Mouse (Mus musculus): ENCODE results near the gene Cul3. TPM values are rescaled to one million over a fixed set of nuclear protein-coding genes. Genes with fewer than 3 reads are reported as not detected.
A peak's percentile ranks its signal among the peaks of the same experiment; 100 is the strongest.

Gene Cul3
- polyA plus RNA-seq, 1 experiment from 2014 or later = 16.7 TPM

- Histone ChIP-seq H3K27me3 (ENCODE audit: insufficient read depth, low read length) (no peaks in the 10 kb centered on the region), H3K9me3 (ENCODE audit: low read length) (no peaks in the 10 kb centered on the region), H3K9ac (replicated peaks) (no peak overlapping the region), H3K4me2 (ENCODE audit: low read depth, low read length) (no peak overlapping the region), H3K4me1 (ENCODE audit: insufficient read depth) (no peaks in the 10 kb centered on the region), H3K36me3 (replicated peaks; ENCODE audit: insufficient read depth, low read length) (no peaks in the 10 kb centered on the region), H3K27ac (ENCODE audit: low read depth) (no peak overlapping the region), H3K4me3 (ENCODE audit: low read depth, low read length) (no peak overlapping the region)
- no peak for DNase-seq
- no peak for ATAC-seq
- TF ChIP-seq CTCF (IDR thresholded peaks at IDR 0.05; ENCODE audit: low read depth) (no peak), EP300 (IDR thresholded peaks at IDR 0.05; ENCODE audit: low read depth) (no peak)
- WGBS (ENCODE audit: insufficient replicate concordance) = 57% methylated on average over 4 of the region's 4 CpGs
Observed at GRCm38 (mm10) chr1:80360038-80360608, 19.8 kb upstream of the Cul3 start.

GRCm38 (mm10) chr1:80340061-80340435 lies 232 bp downstream of the Cul3 start:
- Histone ChIP-seq H3K9me3 (ENCODE audit: low read length) (no peaks in the 10 kb centered on the region), H3K36me3 (replicated peaks; ENCODE audit: insufficient read depth, low read length) (no peaks in the 10 kb centered on the region), H3K9ac (replicated peaks) (peak overlapping the region; percentile 99), H3K4me3 (ENCODE audit: low read depth, low read length) (peak overlapping the region; percentile 93), H3K4me1 (ENCODE audit: insufficient read depth) (peaks cover 22% of the 10 kb centered on the region), H3K27ac (ENCODE audit: low read depth) (peak overlapping the region; percentile 100), H3K4me2 (ENCODE audit: low read depth, low read length) (peak overlapping the region; percentile 81), H3K27me3 (ENCODE audit: insufficient read depth, low read length) (no peaks in the 10 kb centered on the region)
- no peak for TF ChIP-seq EP300 (IDR thresholded peaks at IDR 0.05; ENCODE audit: low read depth)
- TF ChIP-seq CTCF (IDR thresholded peaks at IDR 0.05; ENCODE audit: low read depth) = no peak
- ATAC-seq = peak; percentile 43
- DNase-seq = peak; percentile 76
- WGBS (ENCODE audit: insufficient replicate concordance) = 0% methylated on average over 26 of the region's 59 CpGs

- ATAC-seq (peak; percentile 13), DNase-seq (no peak)
- WGBS (ENCODE audit: insufficient replicate concordance) = 0% methylated on average over 33 of the region's 33 CpGs
- Histone ChIP-seq H3K27me3 (ENCODE audit: insufficient read depth, low read length) (no peaks in the 10 kb centered on the region), H3K9me3 (ENCODE audit: low read length) (no peaks in the 10 kb centered on the region), H3K4me2 (ENCODE audit: low read depth, low read length) (peak overlapping the region; percentile 81), H3K4me1 (ENCODE audit: insufficient read depth) (peaks cover 22% of the 10 kb centered on the region), H3K27ac (ENCODE audit: low read depth) (peak overlapping the region; percentile 100), H3K36me3 (replicated peaks; ENCODE audit: insufficient read depth, low read length) (no peaks in the 10 kb centered on the region), H3K4me3 (ENCODE audit: low read depth, low read length) (peak overlapping the region; percentile 93), H3K9ac (replicated peaks) (peak overlapping the region; percentile 99)
- no peak for TF ChIP-seq CTCF (IDR thresholded peaks at IDR 0.05; ENCODE audit: low read depth)
- no peak for TF ChIP-seq EP300 (IDR thresholded peaks at IDR 0.05; ENCODE audit: low read depth)
Observed at GRCm38 (mm10) chr1:80339425-80340021, 757 bp downstream of the Cul3 start.

- H3K27ac ChIP-seq (ENCODE audit: low read depth) = no peak overlapping the region
- ATAC-seq = no peak
- peaks cover 28% of the 10 kb centered on the region for H3K4me1 ChIP-seq (ENCODE audit: insufficient read depth)
- no peaks in the 10 kb centered on the region for H3K27me3 ChIP-seq (ENCODE audit: insufficient read depth, low read length)
- DNase-seq = no peak
- peak overlapping the region; percentile 93 for H3K4me3 ChIP-seq (ENCODE audit: low read depth, low read length)
- H3K9ac ChIP-seq (replicated peaks) = 0 out of 2 replicates have a peak overlapping the region, but pooled peaks have one; percentile 35
- H3K36me3 ChIP-seq (replicated peaks; ENCODE audit: insufficient read depth, low read length) = no peaks in the 10 kb centered on the region
- peak overlapping the region; percentile 81 for H3K4me2 ChIP-seq (ENCODE audit: low read depth, low read length)
- 7% methylated on average over 1 of the region's 1 CpGs for WGBS (ENCODE audit: insufficient replicate concordance)
- H3K9me3 ChIP-seq (ENCODE audit: low read length) = no peaks in the 10 kb centered on the region
- TF ChIP-seq EP300 (IDR thresholded peaks at IDR 0.05; ENCODE audit: low read depth) (no peak), CTCF (IDR thresholded peaks at IDR 0.05; ENCODE audit: low read depth) (no peak)
Observed at GRCm38 (mm10) chr1:80338398-80338797, 1.9 kb downstream of the Cul3 start.

- Histone ChIP-seq H3K4me1 (ENCODE audit: insufficient read depth) (peaks cover 26% of the 10 kb centered on the region), H3K36me3 (replicated peaks; ENCODE audit: insufficient read depth, low read length) (no peaks in the 10 kb centered on the region), H3K4me2 (ENCODE audit: low read depth, low read length) (no peak overlapping the region), H3K9me3 (ENCODE audit: low read length) (no peaks in the 10 kb centered on the region), H3K27me3 (ENCODE audit: insufficient read depth, low read length) (no peaks in the 10 kb centered on the region), H3K27ac (ENCODE audit: low read depth) (no peak overlapping the region), H3K4me3 (ENCODE audit: low read depth, low read length) (no peak overlapping the region), H3K9ac (replicated peaks) (no peak overlapping the region)
- 59% methylated on average over 1 of the region's 1 CpGs for WGBS (ENCODE audit: insufficient replicate concordance)
- DNase-seq = no peak
- ATAC-seq = no peak
- TF ChIP-seq CTCF (IDR thresholded peaks at IDR 0.05; ENCODE audit: low read depth) (no peak), EP300 (IDR thresholded peaks at IDR 0.05; ENCODE audit: low read depth) (no peak)
Observed at GRCm38 (mm10) chr1:80335726-80336368, 4.4 kb downstream of the Cul3 start.

- Histone ChIP-seq H3K4me3 (ENCODE audit: low read depth, low read length) (no peak overlapping the region), H3K27me3 (ENCODE audit: insufficient read depth, low read length) (no peaks in the 10 kb centered on the region), H3K27ac (ENCODE audit: low read depth) (no peak overlapping the region), H3K4me2 (ENCODE audit: low read depth, low read length) (0 out of 2 replicates have a peak overlapping the region, but pooled peaks have one; percentile 2), H3K9me3 (ENCODE audit: low read length) (no peaks in the 10 kb centered on the region), H3K36me3 (replicated peaks; ENCODE audit: insufficient read depth, low read length) (no peaks in the 10 kb centered on the region), H3K4me1 (ENCODE audit: insufficient read depth) (peaks cover 28% of the 10 kb centered on the region), H3K9ac (replicated peaks) (no peak overlapping the region)
- TF ChIP-seq CTCF (IDR thresholded peaks at IDR 0.05; ENCODE audit: low read depth) (no peak), EP300 (IDR thresholded peaks at IDR 0.05; ENCODE audit: low read depth) (no peak)
- DNase-seq (no peak), ATAC-seq (no peak)
- WGBS (ENCODE audit: insufficient replicate concordance) = 75% methylated on average over 1 of the region's 1 CpGs
Observed at GRCm38 (mm10) chr1:80335118-80335517, 5.2 kb downstream of the Cul3 start.

Data from liver, postnatal 0 days (tissue).